ENCODE assay signal across 8 mouse cellular contexts in genomic region chr12:87407869-87408605, GRCm38 (mm10). TPM values are rescaled to one million over a fixed set of nuclear protein-coding genes. Genes with fewer than 3 reads are reported as not detected.
DNase-seq lines count a peak whose midpoint lies in the region; ATAC-seq and TF ChIP-seq lines count a peak whose summit lies in the region.

No protein-coding gene starts in this region.

- no peaks in the 10 kb centered on the region for H3K4me1 ChIP-seq in midbrain, postnatal 0 days (ENCODE audit: insufficient read depth, low read length)
- no peaks in the 10 kb centered on the region for H3K4me1 ChIP-seq in midbrain, embryonic 11.5 days (ENCODE audit: control insufficient read depth, insufficient read depth, low read length)
- peaks cover 11% of the 10 kb centered on the region for H3K4me1 ChIP-seq in embryonic facial prominence, embryonic 13.5 days
- H3K4me1 ChIP-seq in intestine, embryonic 14.5 days (replicated peaks; ENCODE audit: control insufficient read depth, insufficient read depth, low read length), result no peaks in the 10 kb centered on the region; the same call in none of the 2 replicates
- H3K4me1 ChIP-seq in liver, embryonic 15.5 days (replicated peaks), result peaks cover 24% of the 10 kb centered on the region
- H3K4me1 ChIP-seq in stomach, postnatal 0 days (replicated peaks; ENCODE audit: control insufficient read depth, insufficient read depth), result 0 out of 2 replicates have a peak, but pooled peaks cover 2% of the 10 kb centered on the region

- H3K9me3 ChIP-seq in midbrain, postnatal 0 days (ENCODE audit: low read length), result no peaks in the 10 kb centered on the region
- no peaks in the 10 kb centered on the region for H3K9me3 ChIP-seq in midbrain, embryonic 11.5 days (ENCODE audit: control insufficient read depth, low read length)
- no peaks in the 10 kb centered on the region for H3K9me3 ChIP-seq in embryonic facial prominence, embryonic 13.5 days
- no peaks in the 10 kb centered on the region for H3K9me3 ChIP-seq in intestine, embryonic 14.5 days (ENCODE audit: control insufficient read depth, low read length)
- H3K9me3 ChIP-seq in liver, embryonic 15.5 days (replicated peaks), result no peaks in the 10 kb centered on the region
- H3K9me3 ChIP-seq in stomach, postnatal 0 days (ENCODE audit: control insufficient read depth, low read length), result no peaks in the 10 kb centered on the region

- no peaks in the 10 kb centered on the region for H3K36me3 ChIP-seq in midbrain, postnatal 0 days (ENCODE audit: insufficient read depth, low read length)
- no peaks in the 10 kb centered on the region for H3K36me3 ChIP-seq in midbrain, embryonic 11.5 days (ENCODE audit: control insufficient read depth, insufficient read depth, low read length)
- H3K36me3 ChIP-seq in embryonic facial prominence, embryonic 13.5 days, result no peaks in the 10 kb centered on the region
- no peaks in the 10 kb centered on the region for H3K36me3 ChIP-seq in intestine, embryonic 14.5 days (ENCODE audit: control insufficient read depth, insufficient read depth, low read length)
- no peaks in the 10 kb centered on the region for H3K36me3 ChIP-seq in liver, embryonic 15.5 days (replicated peaks)
- H3K36me3 ChIP-seq in stomach, postnatal 0 days (ENCODE audit: control insufficient read depth, insufficient read depth, low read length), result no peaks in the 10 kb centered on the region

- TF ChIP-seq EP300 in stomach, postnatal 0 days (optimal IDR thresholded peaks at IDR 0.05), result no peak

- H3K9ac ChIP-seq in midbrain, postnatal 0 days (replicated peaks; ENCODE audit: low read length, poor library complexity, severe bottlenecking), result 0 out of 2 replicates have a peak overlapping the region, but pooled peaks have one; percentile 8
- no peak overlapping the region for H3K9ac ChIP-seq in midbrain, embryonic 11.5 days (ENCODE audit: low read length)
- peak overlapping the region; percentile 54; the same call in 1 of the 2 replicates for H3K9ac ChIP-seq in embryonic facial prominence, embryonic 13.5 days
- peak overlapping the region; percentile 25; the same call in 1 of the 2 replicates for H3K9ac ChIP-seq in intestine, embryonic 14.5 days (ENCODE audit: low read length)
- H3K9ac ChIP-seq in liver, embryonic 15.5 days, result no peak overlapping the region
- H3K9ac ChIP-seq in stomach, postnatal 0 days (ENCODE audit: low read length), result peak overlapping the region; percentile 47

- ATAC-seq in midbrain, postnatal 0 days (ENCODE audit: low FRiP score), result no peak
- ATAC-seq in midbrain, embryonic 11.5 days (ENCODE audit: low FRiP score), result no peak
- no peak for ATAC-seq in embryonic facial prominence, embryonic 13.5 days (ENCODE audit: insufficient number of reproducible peaks, insufficient read depth, low FRiP score, low TSS enrichment, low read depth)
- ATAC-seq in intestine, embryonic 14.5 days (replicated peaks; ENCODE audit: low FRiP score, low TSS enrichment, low read depth), result peak; percentile 55; the same call in 1 of the 2 replicates
- no peak for ATAC-seq in liver, embryonic 15.5 days (ENCODE audit: insufficient read depth)
- peak; percentile 43 for ATAC-seq in stomach, postnatal 0 days (ENCODE audit: low FRiP score, low TSS enrichment)

- TF ChIP-seq CTCF in midbrain, postnatal 0 days (IDR thresholded peaks at IDR 0.05), result no peak
- TF ChIP-seq CTCF in stomach, postnatal 0 days (IDR thresholded peaks at IDR 0.05; ENCODE audit: low read depth), result no peak

- H3K27ac ChIP-seq in midbrain, postnatal 0 days (ENCODE audit: low read depth, low read length), result no peak overlapping the region
- H3K27ac ChIP-seq in midbrain, embryonic 11.5 days (ENCODE audit: low read depth, low read length), result no peak overlapping the region
- H3K27ac ChIP-seq in embryonic facial prominence, embryonic 13.5 days, result no peak overlapping the region
- H3K27ac ChIP-seq in intestine, embryonic 14.5 days (ENCODE audit: low read depth), result no peak overlapping the region
- H3K27ac ChIP-seq in liver, embryonic 15.5 days (replicated peaks), result no peak overlapping the region
- peak overlapping the region; percentile 87 for H3K27ac ChIP-seq in stomach, postnatal 0 days (replicated peaks)

- H3K4me2 ChIP-seq in midbrain, postnatal 0 days (ENCODE audit: low read depth, low read length, poor library complexity, severe bottlenecking), result peak overlapping the region; percentile 18; the same call in 1 of the 2 replicates
- no peak overlapping the region for H3K4me2 ChIP-seq in midbrain, embryonic 11.5 days
- peak overlapping the region; percentile 40 for H3K4me2 ChIP-seq in embryonic facial prominence, embryonic 13.5 days
- peak overlapping the region; percentile 40 for H3K4me2 ChIP-seq in intestine, embryonic 14.5 days (ENCODE audit: low read length)
- peak overlapping the region; percentile 21 for H3K4me2 ChIP-seq in liver, embryonic 15.5 days
- H3K4me2 ChIP-seq in stomach, postnatal 0 days (replicated peaks; ENCODE audit: low read depth), result peak overlapping the region; percentile 43

- H3K4me3 ChIP-seq in midbrain, postnatal 0 days (ENCODE audit: low read depth, low read length), result no peak overlapping the region
- H3K4me3 ChIP-seq in midbrain, embryonic 11.5 days (ENCODE audit: low read depth, low read length), result no peak overlapping the region
- peak overlapping the region; percentile 18; the same call in 1 of the 2 replicates for H3K4me3 ChIP-seq in embryonic facial prominence, embryonic 13.5 days
- no peak overlapping the region for H3K4me3 ChIP-seq in intestine, embryonic 14.5 days (ENCODE audit: low read depth, low read length)
- no peak overlapping the region; the same call in 1 of the 2 replicates for H3K4me3 ChIP-seq in liver, embryonic 15.5 days (replicated peaks)
- H3K4me3 ChIP-seq in stomach, postnatal 0 days (ENCODE audit: low read depth, low read length), result no peak overlapping the region

- H3K27me3 ChIP-seq in midbrain, postnatal 0 days (ENCODE audit: insufficient read depth, low read length), result no peaks in the 10 kb centered on the region
- H3K27me3 ChIP-seq in midbrain, embryonic 11.5 days (ENCODE audit: control insufficient read depth, insufficient read depth, low read length), result no peaks in the 10 kb centered on the region
- H3K27me3 ChIP-seq in embryonic facial prominence, embryonic 13.5 days, result no peaks in the 10 kb centered on the region
- no peaks in the 10 kb centered on the region for H3K27me3 ChIP-seq in intestine, embryonic 14.5 days (replicated peaks; ENCODE audit: control insufficient read depth, insufficient read depth, low read length)
- 0 out of 2 replicates have a peak, but pooled peaks cover 14% of the 10 kb centered on the region for H3K27me3 ChIP-seq in liver, embryonic 15.5 days
- H3K27me3 ChIP-seq in stomach, postnatal 0 days (ENCODE audit: control insufficient read depth, insufficient read depth, low read length), result no peaks in the 10 kb centered on the region

- WGBS in midbrain, postnatal 0 days, result 45% methylated on average over 21 of the region's 21 CpGs
- 48% methylated on average over 21 of the region's 21 CpGs for WGBS in midbrain, embryonic 11.5 days
- 30% methylated on average over 21 of the region's 21 CpGs for WGBS in embryonic facial prominence, embryonic 13.5 days
- WGBS in intestine, embryonic 14.5 days, result 27% methylated on average over 21 of the region's 21 CpGs
- 10% methylated on average over 21 of the region's 21 CpGs for WGBS in liver, embryonic 15.5 days (ENCODE audit: insufficient replicate concordance)
- WGBS in stomach, postnatal 0 days, result 26% methylated on average over 21 of the region's 21 CpGs

- no peak for DNase-seq in midbrain, postnatal 0 days (ENCODE audit: low spot score)
- no peak for DNase-seq in midbrain, embryonic 11.5 days (ENCODE audit: low spot score, missing footprints)
- DNase-seq in intestine, embryonic 14.5 days (ENCODE audit: low spot score), result peak; percentile 62
- DNase-seq in stomach, postnatal 0 days (ENCODE audit: low spot score), result peak; percentile 76
- DNase-seq in cerebellum, adult 9-10 months, result no peak
- DNase-seq in frontal cortex, postnatal 25 days (ENCODE audit: low spot score in 2 of 2), result no peak

RNA-seq across cellular contexts. Expression of gene Sptlc2, which starts 19.9 kb away (rescaled TPM):
- 41.5 and 49.8 TPM in 2 replicates for total RNA-seq in midbrain, postnatal 0 days (2014; rRNA removed)
- 86.6 and 99.6 TPM in 2 replicates for polyA plus RNA-seq in midbrain, postnatal 0 days (2015; fragmentation: Nextera tagmentation; extraction: Ambion mirVana)
- 56.1 and 61.8 TPM in 2 replicates for polyA plus RNA-seq in midbrain, embryonic 11.5 days (2014; fragmentation: Nextera tagmentation; extraction: Ambion mirVana)
- 70.5 and 76.3 TPM in 2 replicates for polyA plus RNA-seq in embryonic facial prominence, embryonic 13.5 days (2015; fragmentation: Nextera tagmentation; extraction: Ambion mirVana)
- 101 and 118 TPM in 2 replicates for polyA plus RNA-seq in intestine, embryonic 14.5 days (2014; fragmentation: Nextera tagmentation; extraction: Ambion mirVana)
- polyA plus RNA-seq in liver, embryonic 15.5 days (2015; fragmentation: Nextera tagmentation; extraction: Ambion mirVana), result 25.9 and 28.6 TPM in 2 replicates
- polyA plus RNA-seq in stomach, postnatal 0 days (2015; fragmentation: Nextera tagmentation; extraction: Ambion mirVana), result 201 and 204 TPM in 2 replicates

RNA-seq across cellular contexts. Expression of gene Slirp, which starts 35.7 kb away (rescaled TPM):
- 38.9 and 58.2 TPM in 2 replicates for total RNA-seq in midbrain, postnatal 0 days (2014; rRNA removed)
- polyA plus RNA-seq in midbrain, postnatal 0 days (2015; fragmentation: Nextera tagmentation; extraction: Ambion mirVana), result 181 and 194 TPM in 2 replicates
- 283 and 306 TPM in 2 replicates for polyA plus RNA-seq in midbrain, embryonic 11.5 days (2014; fragmentation: Nextera tagmentation; extraction: Ambion mirVana)
- 336 and 343 TPM in 2 replicates for polyA plus RNA-seq in embryonic facial prominence, embryonic 13.5 days (2015; fragmentation: Nextera tagmentation; extraction: Ambion mirVana)
- polyA plus RNA-seq in intestine, embryonic 14.5 days (2014; fragmentation: Nextera tagmentation; extraction: Ambion mirVana), result 286 and 300 TPM in 2 replicates
- polyA plus RNA-seq in liver, embryonic 15.5 days (2015; fragmentation: Nextera tagmentation; extraction: Ambion mirVana), result 130 and 158 TPM in 2 replicates
- polyA plus RNA-seq in stomach, postnatal 0 days (2015; fragmentation: Nextera tagmentation; extraction: Ambion mirVana), result 226 and 238 TPM in 2 replicates

RNA-seq across cellular contexts. Expression of gene Alkbh1, which starts 35.8 kb away (rescaled TPM):
- 20.3 and 28.7 TPM in 2 replicates for total RNA-seq in midbrain, postnatal 0 days (2014; rRNA removed)
- polyA plus RNA-seq in midbrain, postnatal 0 days (2015; fragmentation: Nextera tagmentation; extraction: Ambion mirVana), result 31.5 and 36.8 TPM in 2 replicates
- polyA plus RNA-seq in midbrain, embryonic 11.5 days (2014; fragmentation: Nextera tagmentation; extraction: Ambion mirVana), result 37.6 TPM in 2 replicates
- 65.9 and 76.1 TPM in 2 replicates for polyA plus RNA-seq in embryonic facial prominence, embryonic 13.5 days (2015; fragmentation: Nextera tagmentation; extraction: Ambion mirVana)
- 58.0 and 59.9 TPM in 2 replicates for polyA plus RNA-seq in intestine, embryonic 14.5 days (2014; fragmentation: Nextera tagmentation; extraction: Ambion mirVana)
- 16.7 and 19.9 TPM in 2 replicates for polyA plus RNA-seq in liver, embryonic 15.5 days (2015; fragmentation: Nextera tagmentation; extraction: Ambion mirVana)
- polyA plus RNA-seq in stomach, postnatal 0 days (2015; fragmentation: Nextera tagmentation; extraction: Ambion mirVana), result 21.7 and 21.8 TPM in 2 replicates

Comparison
In these comparisons a context has a peak if more than half of its experiments do, and no peak if none do; other contexts are left out.
1. H3K9ac ChIP-seq: peak in midbrain, postnatal 0 days (single experiment), embryonic facial prominence, embryonic 13.5 days (single experiment), intestine, embryonic 14.5 days (single experiment) and stomach, postnatal 0 days (single experiment); none in midbrain, embryonic 11.5 days (single experiment) and liver, embryonic 15.5 days (single experiment).
2. ATAC-seq: peak in intestine, embryonic 14.5 days (single experiment) and stomach, postnatal 0 days (single experiment); none in midbrain, postnatal 0 days (single experiment), midbrain, embryonic 11.5 days (single experiment), embryonic facial prominence, embryonic 13.5 days (single experiment) and liver, embryonic 15.5 days (single experiment).
3. DNase-seq: peak in intestine, embryonic 14.5 days (single experiment) and stomach, postnatal 0 days (single experiment); none in midbrain, postnatal 0 days (single experiment), midbrain, embryonic 11.5 days (single experiment), cerebellum, adult 9-10 months (single experiment) and frontal cortex, postnatal 25 days (0 of 2).